Mouse (Mus musculus) kidney, adult 2 months (tissue): ENCODE results near the gene Sde2.

Experiments used
- CTCF ChIP-seq: fragments of 200-500 bp; conservative IDR thresholded peaks from 2 replicates; pipeline ENCODE4 v1.5.1; 2011; ENCODE audit warnings: low read depth, mild to moderate bottlenecking, control low read depth, low read length, moderate library complexity, mixed read lengths; ENCODE audit not compliant: insufficient read depth, insufficient read length
- POLR2A ChIP-seq: fragments of 200-500 bp; IDR thresholded peaks from one replicate; pipeline ENCODE4 v1.6.1; 2011; ENCODE audit warnings: low read depth, low read length, control low read depth

- TF ChIP-seq CTCF (no peak), POLR2A (no peak)
These were observed 41.9 kb downstream of the Sde2 start, which contains the start of gene Lefty2 for GRCm38 (mm10) chr1:180892808-180893207.
